In genomic region chr8:61901028-61901717, GRCm38 (mm10) we compare ENCODE assay signal across 15 mouse cellular contexts. TPM values are rescaled to one million over a fixed set of nuclear protein-coding genes. Genes with fewer than 3 reads are reported as not detected.
DNase-seq lines count a peak whose midpoint lies in the region; ATAC-seq and TF ChIP-seq lines count a peak whose summit lies in the region.
"Had no signal": no experiment of that assay in that cellular context is flagged by ENCODE, and none has a peak within 500 bp of the region (broad histone marks: within the 10 kb centered on the region; RNA-seq: fewer than 3 reads in every experiment).

No protein-coding gene starts in this region.

- WGBS in heart, adult 2 months = 59% methylated on average over 6 of the region's 6 CpGs
- WGBS in hindbrain, embryonic 10.5 days = 38% methylated on average over 6 of the region's 6 CpGs
- whole genome bisulfite sequencing in hindbrain, postnatal 0 days = 21% methylated on average over 6 of the region's 6 CpGs

- no peak for TF ChIP-seq POLR2A in heart, adult 2 months (IDR thresholded peaks at IDR 0.05; ENCODE audit: insufficient read depth, low read depth, low read length)
- no peak for TF ChIP-seq POLR2A in brain, embryonic 14.5 days (IDR thresholded peaks at IDR 0.05; ENCODE audit: borderline replicate concordance, extremely low read depth, insufficient read depth, insufficient read length, poor library complexity, severe bottlenecking)

- H3K79me2 ChIP-seq in heart, adult 2 months (replicated peaks; ENCODE audit: control insufficient read depth, insufficient read depth, low read length) = no peaks in the 10 kb centered on the region

- H3K36me3 ChIP-seq in heart, adult 2 months (ENCODE audit: control insufficient read depth, insufficient read depth, low read length) = peaks cover 2% of the 10 kb centered on the region
- no peaks in the 10 kb centered on the region for H3K36me3 ChIP-seq in hindbrain, embryonic 10.5 days
- no peaks in the 10 kb centered on the region for H3K36me3 ChIP-seq in hindbrain, postnatal 0 days (ENCODE audit: insufficient read depth, low read length)

- peak overlapping the region; percentile 86 for H3K27ac ChIP-seq in heart, adult 2 months
- peak overlapping the region; percentile 79 for H3K27ac ChIP-seq in hindbrain, embryonic 10.5 days
- no peak overlapping the region for H3K27ac ChIP-seq in hindbrain, postnatal 0 days

- H3K4me1 ChIP-seq in heart, adult 2 months (ENCODE audit: control insufficient read depth, insufficient read depth, low read length) = peaks cover 1% of the 10 kb centered on the region; the same call in 1 of the 2 replicates
- H3K4me1 ChIP-seq in hindbrain, embryonic 10.5 days (replicated peaks) = peaks cover 11% of the 10 kb centered on the region; the same call in 1 of the 2 replicates
- H3K4me1 ChIP-seq in hindbrain, postnatal 0 days (ENCODE audit: insufficient read depth, low read length) = no peaks in the 10 kb centered on the region

- no peak for ATAC-seq in hindbrain, postnatal 0 days
- ATAC-seq in megakaryocyte, adult 5-6 weeks (ENCODE audit: poor library complexity, severe bottlenecking) = no peak
- ATAC-seq: forebrain, embryonic 16.5 days had no signal

- peak overlapping the region; percentile 33 for H3K4me3 ChIP-seq in heart, adult 2 months
- no peak overlapping the region for H3K4me3 ChIP-seq in hindbrain, embryonic 10.5 days
- no peak overlapping the region for H3K4me3 ChIP-seq in hindbrain, postnatal 0 days (ENCODE audit: low read length)

- no peak for TF ChIP-seq EP300 in heart, adult 2 months (IDR thresholded peaks at IDR 0.05; ENCODE audit: insufficient read depth, low read depth, low read length)

- no peak for TF ChIP-seq CTCF in heart, adult 2 months (IDR thresholded peaks at IDR 0.05)
- no peak for TF ChIP-seq CTCF in hindbrain, postnatal 0 days (IDR thresholded peaks at IDR 0.05; ENCODE audit: low read depth)
- no peak for TF ChIP-seq CTCF in brain, embryonic 14.5 days (IDR thresholded peaks at IDR 0.05; ENCODE audit: borderline replicate concordance, extremely low read depth, insufficient read depth, insufficient read length)

- H3K27me3 ChIP-seq in heart, adult 2 months (ENCODE audit: control insufficient read depth, insufficient read depth, low read length) = no peaks in the 10 kb centered on the region
- H3K27me3 ChIP-seq in hindbrain, embryonic 10.5 days (ENCODE audit: insufficient read depth, poor library complexity, severe bottlenecking) = no peaks in the 10 kb centered on the region
- no peaks in the 10 kb centered on the region for H3K27me3 ChIP-seq in hindbrain, postnatal 0 days (ENCODE audit: insufficient read depth, low read length)

- H3K9me3 ChIP-seq in hindbrain, embryonic 10.5 days = no peaks in the 10 kb centered on the region
- H3K9me3 ChIP-seq in hindbrain, postnatal 0 days (ENCODE audit: low read length) = no peaks in the 10 kb centered on the region

- no peak for DNase-seq in heart, adult 2 months
- no peak for DNase-seq in heart, postnatal 25 days (ENCODE audit: low spot score)
- DNase-seq in hindbrain, embryonic 10.5 days (ENCODE audit: low spot score) = peak; percentile 52
- no peak for DNase-seq in hindbrain, postnatal 0 days (ENCODE audit: low spot score)
- DNase-seq in brain, embryonic 14.5 days (ENCODE audit: low read depth) = peak; percentile 55
- peak; percentile 29 for DNase-seq in embryo, embryonic 9.5 days (ENCODE audit: extremely low spot score)
- DNase-seq in adrenal gland, postnatal 10 days = no peak
- DNase-seq: adrenal gland, adult 8-10 months; B cell, adult 2 months; cerebellum, adult 2 months; lung, postnatal 10 days; thymus, postnatal 14 days had no signal

- peak overlapping the region; percentile 58 for H3K9ac ChIP-seq in heart, adult 2 months (ENCODE audit: low read depth, low read length)
- H3K9ac ChIP-seq in hindbrain, postnatal 0 days (replicated peaks; ENCODE audit: low read length) = no peak overlapping the region

- intact Hi-C loops in heart, adult 2 months (cut with DNase I) = no loop called here
- intact Hi-C loops in heart, postnatal 25 days (cut with DNase I) = no loop called here

- H3K4me2 ChIP-seq in hindbrain, postnatal 0 days (ENCODE audit: low read depth, low read length) = no peak overlapping the region

RNA-seq across cellular contexts. Expression of gene Palld, which starts 1.3 kb away (rescaled TPM):
- 100 to 1,000 TPM; 169 to 188 TPM for total RNA-seq in heart, adult 2 months (2021)
- polyA plus RNA-seq in heart, adult 2 months (2012; rRNA removed) = 60.3 and 70.8 TPM in 2 replicates
- total RNA-seq in heart, postnatal 25 days (2021) = 100 to 1,000 TPM; 228 to 233 TPM
- 52.4 and 53.2 TPM in 2 replicates for polyA plus RNA-seq in hindbrain, embryonic 10.5 days (2016; fragmentation: Nextera tagmentation; extraction: Ambion mirVana)
- total RNA-seq in hindbrain, postnatal 0 days (2014; rRNA removed) = 3.5 and 7.3 TPM in 2 replicates
- polyA plus RNA-seq in hindbrain, postnatal 0 days (2015; fragmentation: Nextera tagmentation; extraction: Ambion mirVana) = 13.7 and 14.0 TPM in 2 replicates
- 12.3 and 16.4 TPM in 2 replicates for polyA plus RNA-seq in brain, embryonic 14.5 days (2012; rRNA removed)
- 10 to 100 TPM; 32.3 to 37.3 TPM for total RNA-seq in adrenal gland, postnatal 10 days (2021)
- total RNA-seq in megakaryocyte, adult 5-6 weeks (2015) = 1.3 TPM in 2 replicates
- total RNA-seq in megakaryocyte, adult 5-6 weeks (2017) = 0.44 and 0.65 TPM in 2 replicates
- total RNA-seq: granulocyte monocyte progenitor cell, adult 5-6 weeks had no signal

RNA-seq across cellular contexts. Expression of gene Ddx60, which starts 26.7 kb away (rescaled TPM):
- total RNA-seq in heart, adult 2 months (2021) = 1 to 10 TPM; 1.1 to 1.7 TPM
- polyA plus RNA-seq in heart, adult 2 months (2012; rRNA removed) = 0.53 and 1.2 TPM in 2 replicates
- 1 to 10 TPM; 1.3 to 2.1 TPM for total RNA-seq in heart, postnatal 25 days (2021)
- 0.06 and 0.12 TPM in 2 replicates for polyA plus RNA-seq in hindbrain, embryonic 10.5 days (2016; fragmentation: Nextera tagmentation; extraction: Ambion mirVana)
- total RNA-seq in hindbrain, postnatal 0 days (2014; rRNA removed) = 0.22 and 0.47 TPM in 2 replicates
- 0.80 and 1.2 TPM in 2 replicates for polyA plus RNA-seq in hindbrain, postnatal 0 days (2015; fragmentation: Nextera tagmentation; extraction: Ambion mirVana)
- polyA plus RNA-seq in brain, embryonic 14.5 days (2012; rRNA removed) = 0.08 and 0.11 TPM in 2 replicates
- total RNA-seq in adrenal gland, postnatal 10 days (2021) = 1 to 10 TPM; 2.3 to 6.5 TPM
- 5.7 and 6.9 TPM in 2 replicates for total RNA-seq in megakaryocyte, adult 5-6 weeks (2015)
- total RNA-seq in megakaryocyte, adult 5-6 weeks (2017) = 7.9 and 8.7 TPM in 2 replicates

Comparison
In these comparisons a context has a peak if more than half of its experiments do, and no peak if none do; other contexts are left out.
1. DNase-seq: peak in hindbrain, embryonic 10.5 days (single experiment), brain, embryonic 14.5 days (single experiment) and embryo, embryonic 9.5 days (single experiment); none in heart, adult 2 months (0 of 2), heart, postnatal 25 days (single experiment), hindbrain, postnatal 0 days (single experiment) and adrenal gland, postnatal 10 days (single experiment).
2. RNA of gene Palld, which starts 1.3 kb away (total RNA-seq): 228 to 233 TPM in heart, postnatal 25 days and 169 to 188 TPM in heart, adult 2 months; 32.3 to 37.3 TPM in adrenal gland, postnatal 10 days, 3.5 to 7.3 TPM in hindbrain, postnatal 0 days and 0.44 to 1.3 TPM in megakaryocyte, adult 5-6 weeks; every median in the first group is over 4 times any median in the second.